Mouse (Mus musculus): ENCODE measurements around the gene Klhdc8b.

Klhdc8b gene

DNA sequence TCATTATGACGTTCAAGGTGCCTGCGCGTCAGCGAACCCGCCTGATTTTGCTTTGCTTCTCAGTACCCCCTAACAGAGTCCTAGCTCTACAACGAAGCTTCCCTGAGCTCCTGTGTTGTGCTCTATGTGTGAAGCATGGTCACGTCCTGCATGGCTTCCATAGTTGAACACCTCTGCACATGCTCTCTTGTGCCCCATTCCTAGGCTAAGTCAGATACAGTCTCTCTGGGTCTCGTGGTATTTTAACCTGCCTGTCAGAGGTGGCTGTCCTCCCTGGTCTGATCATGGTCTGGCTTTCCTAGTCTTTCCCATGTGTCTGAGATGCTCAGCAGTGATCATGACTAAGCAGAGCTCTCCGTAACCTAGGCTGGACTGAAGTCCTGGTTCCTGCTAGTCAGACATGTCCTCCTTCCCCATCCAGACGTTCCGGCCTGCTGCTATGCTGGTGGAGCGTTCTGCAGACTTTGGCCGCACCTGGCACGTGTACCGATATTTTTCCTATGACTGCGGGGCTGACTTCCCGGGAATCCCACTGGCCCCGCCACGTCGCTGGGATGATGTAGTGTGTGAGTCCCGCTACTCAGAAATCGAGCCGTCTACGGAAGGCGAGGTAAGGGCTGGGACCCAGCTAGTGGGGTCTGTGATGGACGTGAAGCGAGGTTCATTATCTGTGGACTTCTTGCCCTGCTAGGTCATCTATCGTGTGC lies 19.6 kb upstream of the Klhdc8b start:
- DNase-seq = no peak

GRCm38 (mm10) chr9:108479721-108480351 lies 18.5 kb upstream of the Klhdc8b start, which contains the start of gene Lamb2:
Gene Lamb2 (plus strand): TSS chr9:108479736.
- DNase-seq = peak; percentile 74

GRCm38 (mm10) chr9:108479241-108479640 lies 17.9 kb upstream of the Klhdc8b start:
- no peak for DNase-seq

- peak; percentile 92 for DNase-seq
These were observed 17.3 kb upstream of the Klhdc8b start for GRCm38 (mm10) chr9:108478638-108479156.

DNA sequence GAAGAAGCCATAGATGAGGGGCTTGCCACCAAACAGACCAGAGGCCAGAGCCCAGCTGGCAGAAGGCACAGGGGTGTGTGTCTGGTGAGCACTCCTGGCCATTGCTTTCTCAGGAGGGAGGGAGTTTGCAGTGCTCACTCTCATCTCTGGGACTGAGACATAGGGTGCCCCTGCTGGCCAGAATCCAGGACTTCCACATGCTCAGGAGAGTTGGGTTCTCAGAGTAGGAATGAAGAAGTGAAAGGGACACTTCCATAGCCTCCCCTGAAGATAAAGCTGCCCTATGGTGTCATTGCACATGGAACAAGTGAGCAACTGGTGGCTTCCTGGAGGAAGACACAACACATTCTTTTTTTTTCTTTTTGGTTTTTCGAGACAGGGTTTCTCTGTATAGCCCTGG lies 13.1 kb upstream of the Klhdc8b start:
- DNase-seq = no peak

- DNase-seq = no peak
These were observed 8.5 kb upstream of the Klhdc8b start for GRCm38 (mm10) chr9:108469845-108470244.

- no peak for DNase-seq
These were observed 8.0 kb upstream of the Klhdc8b start for GRCm38 (mm10) chr9:108469430-108469829.

DNA sequence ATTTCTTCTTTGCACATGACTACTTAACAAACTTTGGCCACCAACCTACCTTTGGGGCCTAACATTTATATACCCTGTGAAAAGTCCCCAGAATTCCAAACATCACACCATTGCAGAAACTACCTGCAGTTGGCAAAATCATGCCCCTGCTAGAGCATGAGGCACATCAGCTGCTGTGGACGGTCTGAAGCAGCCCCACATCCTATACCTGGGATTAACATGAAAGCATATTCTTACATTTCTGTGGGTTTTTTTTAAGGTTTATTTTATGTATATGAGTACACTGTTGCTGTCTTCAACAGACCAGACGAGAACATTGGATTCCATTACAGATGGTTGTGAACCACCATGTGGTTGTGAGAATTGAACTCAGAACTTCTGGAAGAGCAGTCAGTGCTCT lies 4.8 kb upstream of the Klhdc8b start:
- no peak for DNase-seq

DNA sequence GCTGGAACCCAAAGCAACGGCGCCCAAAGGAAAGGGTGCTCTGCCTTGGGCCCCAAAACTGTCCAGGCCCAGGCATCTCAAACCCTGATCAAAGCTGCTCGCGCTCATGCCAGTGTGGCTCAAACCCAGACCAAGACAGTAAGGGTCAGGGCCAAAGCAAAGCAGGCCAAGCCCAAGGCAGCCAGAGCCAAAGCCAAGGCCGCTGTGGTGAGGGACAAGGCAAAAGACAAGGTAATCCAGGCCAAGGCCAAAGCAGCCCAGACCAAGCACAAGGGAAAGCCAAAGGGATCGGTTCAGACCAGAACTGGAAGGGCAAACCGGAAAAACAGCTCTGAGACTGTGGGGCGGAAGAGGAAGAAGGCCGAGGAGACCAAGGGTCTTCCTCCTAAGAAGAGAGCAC lies 2.3 kb upstream of the Klhdc8b start:
- no peak for DNase-seq

DNA sequence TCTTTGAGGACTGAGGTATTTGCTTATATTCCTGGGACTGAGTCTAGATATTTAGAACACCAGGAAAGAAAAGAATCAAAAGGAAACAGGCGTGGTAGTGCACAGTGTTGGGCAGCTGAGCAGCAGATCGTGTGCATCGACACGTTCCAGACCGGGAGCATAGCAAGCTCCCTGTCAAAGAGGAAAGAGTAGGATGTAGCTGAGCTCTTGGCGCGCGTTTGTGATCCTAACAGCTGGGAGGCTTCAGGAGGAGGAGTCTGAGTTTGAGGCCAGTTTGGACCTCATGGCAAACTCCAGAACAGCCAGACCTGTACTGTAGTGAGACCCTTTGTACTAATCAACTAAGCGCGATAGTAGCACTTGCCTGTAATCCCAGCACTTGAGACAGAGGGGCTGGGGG lies 811 bp upstream of the Klhdc8b start:
- peak; percentile 71 for DNase-seq

GRCm38 (mm10) chr9:108461675-108462074 lies 294 bp upstream of the Klhdc8b start:
- DNase-seq = no peak

DNA sequence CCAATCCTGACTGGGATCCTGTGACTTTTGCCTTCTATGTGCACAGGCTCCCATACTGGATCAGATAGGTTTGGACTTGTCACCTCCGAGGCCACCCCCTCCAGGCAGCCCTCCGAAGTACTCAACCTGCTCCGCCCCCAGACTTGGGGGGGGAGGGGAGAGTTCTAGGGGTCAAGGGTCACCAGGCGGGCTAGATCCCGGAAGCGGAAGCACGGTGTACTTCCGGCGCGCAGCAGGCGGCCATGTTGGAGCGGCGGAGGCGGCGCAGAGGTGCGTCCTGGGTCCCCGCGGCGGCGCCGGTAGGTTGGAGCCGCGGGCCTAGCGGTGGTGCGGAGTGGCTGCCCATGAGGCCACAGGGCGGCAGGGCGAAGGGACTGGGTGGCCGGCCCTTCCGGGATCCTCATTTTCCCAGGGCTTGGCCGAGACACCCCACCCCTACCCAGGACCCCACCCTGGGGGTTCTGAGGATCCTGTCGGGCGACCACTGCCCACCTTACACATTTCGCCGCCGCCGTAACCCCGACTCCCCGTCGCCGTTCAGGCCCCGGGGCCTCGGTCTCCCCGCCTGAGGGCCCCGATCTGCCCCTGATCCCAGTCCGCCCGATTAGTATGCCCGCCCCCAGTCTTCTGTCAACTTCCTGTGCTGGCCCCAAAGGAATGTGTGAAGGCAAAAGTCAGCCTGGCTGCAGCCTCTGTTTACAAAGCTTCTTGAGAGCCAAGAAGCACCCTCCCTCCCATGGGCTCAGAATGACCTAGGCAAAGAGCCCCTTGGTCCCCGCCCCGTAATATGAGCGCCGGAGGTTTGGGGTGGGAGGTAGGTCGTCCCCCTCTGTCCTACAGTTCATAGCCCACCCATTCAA lies 832 bp downstream of the Klhdc8b start, which contains the start of gene Ccdc71:
Ccdc71 (plus strand) TSS at position 209 of the 860 bp plus-strand sequence.
- DNase-seq = peak; percentile 92

DNA sequence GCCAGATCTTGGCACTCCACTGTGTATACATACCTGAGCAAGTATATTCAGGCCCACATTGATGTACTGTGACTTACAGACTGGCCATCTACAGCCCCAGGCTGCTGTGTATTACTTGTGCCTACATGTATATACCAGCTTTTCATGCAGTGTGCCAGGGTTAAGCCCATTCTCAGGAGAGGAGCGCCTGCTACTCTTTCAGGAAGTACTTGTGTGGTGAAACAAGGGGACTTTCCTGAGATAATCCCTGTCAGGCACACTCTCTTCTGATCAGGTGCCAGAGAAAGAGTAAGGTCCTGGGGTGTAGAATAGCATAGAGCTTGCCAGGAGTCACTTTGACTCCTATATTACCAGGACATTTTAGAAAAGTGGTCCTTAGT lies 1.5 kb downstream of the Klhdc8b start:
- no peak for DNase-seq

- DNase-seq = no peak
These were observed 4.4 kb downstream of the Klhdc8b start for GRCm38 (mm10) chr9:108456953-108457352.

- no peak for DNase-seq
These were observed 5.4 kb downstream of the Klhdc8b start for GRCm38 (mm10) chr9:108455747-108456571.

DNA sequence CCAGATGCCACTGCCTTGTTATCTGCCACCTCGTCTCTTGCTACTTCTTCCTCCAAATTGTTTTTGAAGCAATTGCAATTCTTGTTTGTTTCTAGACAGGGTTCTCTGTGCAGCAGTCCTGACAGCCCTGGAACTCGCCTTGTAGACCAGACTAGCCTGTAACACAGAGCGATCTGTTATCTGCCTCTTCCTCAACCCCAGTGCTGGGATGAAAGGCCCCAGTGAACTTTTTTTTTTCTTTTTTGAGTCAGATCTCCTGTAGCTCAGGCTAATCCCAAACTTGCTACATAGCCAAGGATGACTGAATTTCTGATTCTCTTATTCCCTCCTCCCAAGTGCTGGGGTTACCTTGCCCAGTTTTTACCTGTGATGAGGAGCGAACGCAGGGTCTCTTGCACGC lies 7.0 kb downstream of the Klhdc8b start:
- no peak for DNase-seq

DNA sequence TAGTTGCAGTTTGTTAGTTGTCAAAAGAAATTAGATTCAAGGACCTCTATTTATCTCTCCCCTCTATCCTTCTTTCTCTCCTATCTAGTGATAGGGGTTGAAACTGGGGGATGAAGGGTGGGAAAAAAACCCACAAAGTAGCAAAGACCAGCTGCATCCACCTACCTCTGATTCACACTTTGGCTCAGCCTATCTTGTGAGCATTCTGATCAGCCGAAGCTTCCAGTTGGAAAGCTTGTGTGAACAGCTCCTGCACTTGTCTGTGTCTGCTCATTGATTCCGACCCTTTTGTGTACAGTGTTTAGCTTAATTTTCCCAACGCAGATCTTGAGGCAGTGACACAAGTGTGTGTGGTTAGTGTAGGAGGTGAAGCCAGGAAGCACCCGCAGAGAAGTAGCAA lies 7.9 kb downstream of the Klhdc8b start:
- no peak for DNase-seq

GRCm38 (mm10) chr9:108452911-108453310 lies 8.5 kb downstream of the Klhdc8b start:
- no peak for DNase-seq

DNA sequence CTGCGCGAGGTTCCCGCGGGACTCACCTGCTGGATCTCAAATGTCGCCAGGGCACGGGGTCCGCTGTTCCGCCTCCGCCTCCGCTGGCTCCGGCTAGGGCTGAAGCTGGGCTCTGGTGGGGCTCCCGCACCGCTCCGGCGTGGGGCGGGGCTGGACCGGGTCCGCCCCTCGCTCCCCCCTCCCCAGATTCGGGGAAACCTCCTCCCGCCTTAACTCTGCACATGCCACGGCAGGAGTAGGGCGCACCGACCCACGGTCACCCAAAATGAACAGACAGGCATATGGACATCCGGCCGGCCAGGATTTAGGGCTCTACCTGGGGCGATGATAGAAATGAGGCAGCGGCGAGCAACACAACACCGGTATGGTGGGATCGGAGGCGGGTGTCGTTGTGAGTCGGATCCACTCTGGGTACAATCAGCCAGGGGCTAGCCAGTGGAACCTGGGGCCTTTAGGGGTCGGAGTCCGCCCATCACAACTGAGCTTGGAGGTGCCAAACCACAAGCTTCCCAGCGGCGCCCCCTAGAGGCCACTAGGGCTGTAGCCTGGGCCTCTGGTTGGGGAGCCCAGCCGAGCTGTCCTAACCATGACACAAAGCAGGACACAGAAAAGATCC lies 9.0 kb downstream of the Klhdc8b start:
- peak; percentile 94 for DNase-seq

DNA sequence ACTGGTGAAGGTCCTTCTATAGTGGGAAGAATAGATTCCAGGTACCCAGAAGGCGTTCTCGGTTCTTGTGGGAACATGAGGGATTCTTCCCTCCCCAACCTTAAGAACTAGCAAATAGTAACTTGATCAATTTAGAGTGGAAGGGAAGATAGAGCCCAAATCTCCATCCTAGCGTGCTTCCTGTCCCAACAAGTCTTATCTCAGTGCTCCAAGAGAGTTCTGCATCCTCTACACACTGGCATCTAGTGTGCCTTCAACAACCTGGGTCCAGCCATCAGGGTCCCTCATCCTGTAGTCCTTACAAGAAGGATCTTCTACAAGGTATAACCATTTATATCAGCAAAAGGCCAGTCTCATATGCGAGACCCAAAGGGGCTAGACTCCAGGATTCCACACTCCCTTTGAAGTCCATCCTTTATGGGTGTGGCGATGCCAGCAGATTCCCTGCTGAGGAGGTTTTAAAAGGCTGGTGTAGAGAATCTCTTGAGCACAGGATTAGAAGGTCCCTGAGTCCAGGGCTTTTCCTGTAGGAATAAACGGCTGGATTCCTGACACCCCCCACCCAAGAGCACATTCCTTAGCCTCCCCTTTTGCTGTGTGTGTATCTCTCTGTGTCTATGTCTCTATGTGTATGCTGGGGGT lies 9.7 kb downstream of the Klhdc8b start:
- no peak for DNase-seq

- no peak for DNase-seq
These were observed 10.2 kb downstream of the Klhdc8b start for GRCm38 (mm10) chr9:108451170-108451493.
